Mouse (Mus musculus) adrenal gland, adult (tissue): Measurements from ENCODE around the gene Gm20388.

Experiments used
- DNase-seq, 2 experiments: peaks; one replicate each; pipeline ENCODE4 v3.0.0; 2022 to 2023; ENCODE audit warnings: low spot score in 1 of 2; ENCODE audit not compliant: inconsistent age in 2 of 2

The Gm20388 gene

DNA sequence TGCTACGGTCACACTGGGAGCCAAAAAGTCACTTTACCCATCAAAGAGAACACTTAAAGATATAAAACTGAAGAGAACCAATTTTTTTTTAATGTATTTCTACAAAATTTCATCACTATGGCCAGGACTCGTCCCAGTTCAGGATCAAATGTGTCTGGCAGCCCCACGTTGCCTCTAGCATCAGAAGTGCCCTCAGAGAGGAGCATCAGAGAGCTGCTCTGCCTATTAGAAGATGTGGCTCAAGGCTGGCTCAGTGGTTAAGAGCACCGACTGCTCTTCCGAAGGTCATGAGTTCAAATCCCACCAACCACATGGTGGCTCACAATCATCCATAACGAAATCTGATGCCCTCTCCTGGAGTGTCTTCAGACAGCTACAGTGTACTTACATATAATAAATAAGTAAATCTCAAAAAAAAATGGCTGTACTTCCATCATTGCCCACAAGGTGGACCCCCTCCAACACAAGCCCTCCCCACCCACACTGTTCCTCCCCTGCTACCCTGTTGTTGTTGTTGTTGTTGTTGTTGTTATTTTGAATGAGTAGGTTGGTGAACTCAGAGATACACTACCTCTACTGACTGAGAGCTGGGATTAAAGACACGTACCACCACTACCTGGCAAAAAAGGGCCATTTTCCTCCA lies 3409.0 kb downstream of the Gm20388 start:
- DNase-seq: peak in 1 of 2 experiments; percentile 77

GRCm38 (mm10) chr8:123328552-123328951 lies 3417.9 kb downstream of the Gm20388 start:
- DNase-seq: no peak

DNA sequence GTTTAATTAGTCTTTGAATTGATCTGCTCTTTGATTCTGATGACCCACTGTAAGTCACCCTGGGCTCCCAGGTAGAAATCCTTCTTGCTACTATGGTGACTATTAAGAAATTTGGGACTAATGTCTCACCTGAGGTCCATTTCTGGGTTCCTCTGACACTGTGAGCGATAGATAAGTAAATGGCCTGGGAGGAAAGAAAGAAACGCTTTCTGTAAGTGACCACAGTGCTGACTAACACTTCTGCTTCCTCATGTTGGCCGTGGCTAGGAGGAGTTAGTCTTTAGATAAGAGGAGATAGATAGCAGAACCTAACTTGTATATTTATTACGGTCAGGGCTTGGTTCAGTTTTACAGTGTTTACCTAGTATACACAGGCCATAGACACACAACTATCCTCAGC lies 3418.7 kb downstream of the Gm20388 start:
- no peak for DNase-seq

DNA sequence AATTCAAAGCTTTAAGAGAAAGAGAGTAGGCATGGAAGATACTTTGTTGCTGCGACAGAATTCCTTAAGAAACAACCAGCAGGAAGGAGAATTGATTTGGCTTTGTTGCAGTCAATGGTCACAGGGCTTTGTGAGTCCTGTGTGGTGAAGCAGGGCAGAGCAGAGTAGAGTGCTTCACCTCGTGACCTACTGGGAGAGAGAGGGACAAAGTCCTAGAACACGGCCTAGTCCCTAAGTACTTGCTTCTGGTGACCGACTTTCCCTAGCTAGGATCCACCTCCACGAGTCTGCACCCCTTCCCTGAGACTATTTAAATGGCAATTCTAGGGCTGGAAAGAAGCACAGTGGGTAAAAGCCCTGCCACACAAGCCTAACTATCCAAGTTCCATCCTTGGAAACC lies 3419.3 kb downstream of the Gm20388 start:
- DNase-seq: no peak

- DNase-seq: no peak
These were observed 3420.1 kb downstream of the Gm20388 start for GRCm38 (mm10) chr8:123330701-123331100.

DNA sequence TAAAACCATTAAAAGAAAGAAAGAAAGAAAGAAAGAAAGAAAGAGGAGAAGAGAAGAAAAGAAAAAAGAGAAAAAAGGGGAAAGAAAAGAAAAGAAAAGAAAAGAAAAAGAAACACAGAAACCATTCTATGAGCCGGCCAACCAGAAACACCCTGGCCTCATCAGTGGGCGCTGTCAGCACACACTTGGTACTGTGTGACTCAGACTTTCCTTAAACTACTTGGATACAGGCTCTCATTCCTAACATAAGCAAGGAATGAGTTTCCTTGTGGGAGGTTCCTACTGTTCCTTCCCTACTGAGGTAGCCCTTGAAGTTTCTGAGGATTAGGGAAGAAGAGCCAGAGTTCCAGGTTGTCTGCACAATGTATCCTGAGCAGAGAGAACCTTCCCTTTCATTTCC lies 3420.7 kb downstream of the Gm20388 start:
- DNase-seq: no peak

- no peak for DNase-seq
These were observed 3421.2 kb downstream of the Gm20388 start for GRCm38 (mm10) chr8:123331810-123332209.

DNA sequence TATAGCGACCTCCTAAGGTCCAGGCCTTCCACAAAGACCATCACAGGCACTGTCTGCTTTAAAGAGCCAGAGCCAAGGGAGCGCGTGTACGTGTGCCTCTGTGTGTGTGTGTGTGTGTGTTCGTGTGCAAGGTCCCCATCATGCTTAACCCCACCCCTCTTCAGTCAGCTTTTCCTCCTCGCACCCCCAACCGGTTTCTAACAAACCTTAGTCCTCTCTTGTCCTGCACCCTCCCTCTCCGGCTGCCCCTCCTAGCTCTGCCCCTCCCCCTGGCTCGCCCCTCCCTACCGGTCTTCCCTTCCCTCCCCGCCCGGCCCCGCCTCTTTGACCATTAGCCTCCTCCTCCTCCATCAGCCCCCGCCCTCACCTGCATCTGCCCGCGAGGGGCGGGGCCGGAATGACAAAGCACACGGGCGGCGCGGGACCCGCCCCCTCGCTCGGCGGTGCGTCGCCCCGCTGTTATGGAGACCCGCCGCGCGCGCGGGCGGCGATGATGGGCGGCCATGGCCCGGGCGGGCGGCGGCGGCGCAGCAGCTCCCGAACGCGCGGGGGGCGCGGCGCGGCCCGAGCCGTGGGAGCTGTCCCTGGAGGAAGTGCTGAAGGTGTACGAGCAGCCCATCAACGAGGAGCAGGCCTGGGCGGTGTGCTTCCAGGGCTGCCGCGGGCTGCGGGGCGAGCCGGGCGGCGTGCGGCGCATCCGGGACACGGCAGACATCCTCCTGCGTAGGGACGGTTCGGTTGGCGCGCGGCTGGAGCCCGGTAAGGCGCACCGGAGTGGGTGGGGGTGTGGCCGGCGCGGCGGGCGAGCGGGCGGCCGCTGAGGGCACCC lies 3421.8 kb downstream of the Gm20388 start, which contains the start of gene Spire2:
Gene Spire2 (plus strand): TSS at position 452 of the 829 bp plus-strand sequence.
- DNase-seq: peak; percentile 76 to 89

DNA sequence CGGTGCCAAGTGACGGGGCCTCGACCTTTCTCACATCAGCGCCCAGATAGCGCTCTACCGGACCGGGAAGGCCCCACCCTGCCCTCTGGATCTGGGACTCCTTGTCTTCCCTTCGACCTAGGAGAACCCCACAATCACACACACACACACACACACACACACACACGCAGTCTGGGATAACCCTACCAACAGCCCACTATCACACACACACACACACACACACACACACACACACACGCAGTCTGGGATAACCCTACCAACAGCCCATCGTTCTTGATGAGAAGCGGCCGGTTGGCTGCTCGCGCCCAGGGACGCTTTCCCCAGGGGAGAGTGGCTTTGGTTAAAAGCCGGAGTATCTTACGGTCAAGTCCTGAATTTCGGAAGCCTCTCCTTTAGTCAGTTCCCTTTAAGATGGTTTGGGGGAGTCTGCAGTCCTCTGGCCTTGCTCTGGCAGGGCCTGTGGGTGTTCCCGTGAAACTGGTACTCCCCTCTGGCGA lies 3422.5 kb downstream of the Gm20388 start:
- DNase-seq: peak in 1 of 2 experiments; percentile 29

GRCm38 (mm10) chr8:123333864-123334263 lies 3423.2 kb downstream of the Gm20388 start:
- DNase-seq: no peak

- no peak for DNase-seq
These were observed 3423.8 kb downstream of the Gm20388 start for GRCm38 (mm10) chr8:123334467-123334866.

DNA sequence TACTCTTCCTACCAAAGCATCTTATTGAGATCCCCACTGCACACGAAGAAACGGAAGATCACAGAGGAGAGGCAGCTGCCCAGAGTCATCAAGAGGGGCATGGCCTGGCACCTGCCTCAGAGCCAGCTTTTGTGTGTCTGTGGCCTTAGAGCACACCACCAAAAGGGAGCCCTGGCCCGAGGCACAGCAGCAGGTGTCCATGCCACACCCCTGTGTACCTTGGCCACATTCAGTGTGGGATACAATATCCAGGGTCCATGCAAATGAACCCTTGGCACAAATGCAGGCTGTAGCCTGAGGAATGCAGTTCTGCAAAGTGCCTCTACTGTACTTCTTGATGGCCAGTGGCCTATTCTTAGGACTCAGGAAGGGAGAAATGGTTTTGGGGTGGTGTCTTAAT lies 3426.8 kb downstream of the Gm20388 start:
- DNase-seq: no peak

GRCm38 (mm10) chr8:123340071-123340470 lies 3429.4 kb downstream of the Gm20388 start:
- DNase-seq: no peak

DNA sequence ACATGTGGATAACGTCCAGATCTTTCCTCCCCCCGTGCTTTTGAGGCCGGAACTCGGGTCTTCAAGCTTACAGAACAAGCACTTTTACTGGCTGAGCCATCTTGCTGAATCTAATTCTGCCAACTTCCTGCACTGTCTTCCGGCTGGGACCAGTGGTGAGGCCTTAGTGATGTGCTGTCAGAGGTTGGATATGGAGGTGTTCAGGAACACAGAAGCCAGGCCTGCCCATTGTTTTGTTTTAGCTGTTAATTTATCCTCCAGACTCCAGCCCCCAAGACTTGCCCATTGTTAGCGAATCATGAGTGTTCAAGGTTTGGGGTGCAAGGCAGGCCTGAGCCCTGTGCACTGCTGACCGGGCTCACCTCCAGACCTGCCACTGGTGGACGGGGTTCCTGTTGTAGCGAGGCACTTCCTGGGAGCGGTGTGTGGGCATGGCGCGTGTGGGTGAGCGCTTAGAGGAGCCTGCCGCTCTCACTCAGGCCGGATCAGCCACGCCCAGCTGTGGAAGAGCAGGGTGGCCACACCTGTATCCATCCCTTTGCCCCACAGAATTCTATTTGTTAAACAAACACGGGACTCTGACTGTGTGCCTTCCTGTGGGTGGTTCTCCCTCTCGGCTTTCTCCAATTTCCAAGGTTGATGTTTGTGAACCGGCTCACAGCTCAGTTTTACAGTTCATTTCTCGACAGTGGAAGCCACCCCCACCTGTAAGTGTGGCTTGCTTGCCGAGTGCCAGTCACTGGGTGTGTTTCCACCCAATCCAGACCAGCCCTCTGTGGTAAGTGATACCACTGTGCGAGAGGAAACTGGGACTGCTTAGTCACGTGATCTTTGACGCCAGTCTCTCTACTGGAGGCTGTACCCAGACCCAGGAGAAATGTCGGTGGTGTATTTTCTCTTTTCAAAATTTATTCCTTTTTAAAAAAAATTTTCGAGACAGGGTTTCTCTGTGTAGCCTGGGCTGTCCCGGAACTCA lies 3430.7 kb downstream of the Gm20388 start:
- no peak for DNase-seq

- DNase-seq: no peak
These were observed 3431.6 kb downstream of the Gm20388 start for GRCm38 (mm10) chr8:123342253-123342652.

DNA sequence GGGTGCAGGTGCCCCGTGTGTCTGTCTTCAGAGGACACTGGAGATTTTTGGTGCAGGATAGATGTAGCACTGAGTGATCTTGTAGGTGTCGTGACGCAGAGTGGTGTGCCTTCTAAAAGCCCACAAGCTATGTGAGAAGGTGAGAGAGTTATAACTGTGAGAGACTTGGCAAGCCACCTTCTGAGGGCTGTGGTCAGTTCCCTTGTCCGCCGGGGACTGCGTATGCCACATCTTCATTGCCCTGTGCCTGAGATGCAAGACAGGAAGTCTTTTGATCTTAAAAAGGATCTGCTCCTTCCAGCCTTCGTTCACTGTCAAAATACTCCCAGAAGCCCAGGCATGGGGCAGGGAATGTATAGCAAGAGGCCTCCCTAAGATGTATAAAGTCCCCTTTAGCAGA lies 3432.3 kb downstream of the Gm20388 start:
- DNase-seq: no peak

GRCm38 (mm10) chr8:123343422-123343821 lies 3432.8 kb downstream of the Gm20388 start:
- DNase-seq: no peak

DNA sequence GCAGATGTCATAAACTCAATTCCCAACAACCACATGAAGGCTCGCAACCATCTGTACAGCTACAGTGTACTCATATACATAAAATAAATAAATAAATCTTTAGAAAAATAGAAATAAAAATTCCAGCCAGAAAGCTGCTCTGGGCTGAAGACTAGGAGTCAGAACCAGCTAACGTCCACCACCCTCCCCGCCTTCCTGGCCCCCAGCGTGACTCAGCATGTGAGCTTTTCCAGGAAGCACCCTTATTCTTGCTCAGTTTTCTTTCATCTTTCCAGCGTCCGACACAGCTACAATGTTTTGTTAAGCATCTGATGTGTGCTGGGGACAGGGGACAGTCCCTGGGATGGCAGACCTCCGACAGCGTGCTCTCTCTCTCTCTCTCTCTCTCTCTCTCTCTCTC lies 3434.5 kb downstream of the Gm20388 start:
- no peak for DNase-seq

DNA sequence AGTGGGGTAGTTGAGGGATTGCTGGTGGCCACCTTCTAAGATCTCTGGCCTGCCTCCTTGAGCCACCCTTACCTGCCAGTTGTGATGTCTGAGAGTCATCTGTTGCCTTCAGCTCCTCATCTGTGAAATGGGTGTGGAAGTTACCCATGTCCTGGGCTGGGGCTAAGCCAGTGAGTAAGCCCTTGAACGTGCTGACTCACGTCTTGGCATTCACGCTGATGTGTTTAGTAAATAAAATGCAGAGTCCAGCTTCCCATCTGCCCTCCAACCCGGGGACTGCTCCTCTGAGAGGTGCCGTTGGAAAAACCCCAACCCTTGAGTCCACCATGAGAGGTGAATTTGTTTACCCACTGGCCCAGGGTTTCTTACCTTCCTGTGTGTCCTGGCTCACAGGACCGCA lies 3435.2 kb downstream of the Gm20388 start:
- peak in 1 of 2 experiments; percentile 38 for DNase-seq

DNA sequence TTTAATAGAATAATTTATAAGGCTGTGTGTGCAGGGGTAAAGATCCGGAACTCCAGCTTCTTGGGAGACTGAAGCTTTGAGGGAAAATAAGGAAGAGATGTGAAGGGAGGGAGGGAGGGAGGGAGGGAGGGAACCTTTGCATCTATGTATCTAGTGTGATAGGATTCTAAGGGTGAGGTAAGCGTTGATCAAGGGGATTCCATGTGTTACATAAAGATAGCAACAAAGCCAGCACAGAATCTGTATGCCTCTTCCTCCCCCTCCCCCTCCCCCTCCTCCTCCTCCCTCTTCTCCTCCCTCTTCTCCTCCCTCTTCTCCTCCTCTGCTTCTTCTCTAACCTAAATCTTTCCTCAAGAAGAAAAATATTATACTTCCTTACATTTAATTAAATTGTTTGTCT lies 3436.7 kb downstream of the Gm20388 start:
- no peak for DNase-seq

DNA sequence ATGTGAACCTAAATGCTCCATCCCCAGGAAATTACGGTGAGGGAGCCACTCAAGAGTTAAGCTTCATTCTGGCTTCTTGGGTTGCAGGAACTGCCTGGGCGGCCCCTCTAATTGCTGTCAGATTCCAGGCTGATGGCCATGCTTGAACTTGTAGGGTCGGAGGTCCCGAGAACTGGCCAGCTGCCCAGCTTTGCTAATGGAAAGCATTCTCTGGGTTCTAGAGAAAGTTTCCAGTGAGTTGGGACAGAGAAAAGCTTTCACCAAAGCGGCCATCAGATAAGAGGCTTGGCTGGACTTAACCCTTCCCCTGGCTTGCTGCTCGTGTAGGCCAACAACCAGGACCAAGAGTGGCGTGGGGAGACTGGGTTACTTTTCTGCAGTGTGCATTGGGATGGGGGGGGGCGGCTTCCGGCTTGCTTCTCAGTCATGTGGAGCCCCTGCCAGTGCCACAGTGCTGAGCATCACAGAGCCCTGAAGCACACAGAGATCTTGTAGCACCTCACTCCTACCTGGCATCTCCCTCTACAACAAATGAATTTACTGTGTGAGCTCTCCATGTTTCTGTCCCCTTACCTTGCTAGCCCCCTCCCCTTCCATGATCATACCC lies 3437.7 kb downstream of the Gm20388 start:
- peak; percentile 26 to 37 for DNase-seq
